Mouse (Mus musculus) layer of hippocampus, adult 8-10 months (tissue): ENCODE results near the gene Cc2d2a. TPM values are rescaled to one million over a fixed set of nuclear protein-coding genes. Genes with fewer than 3 reads are reported as not detected.

ENCODE experiments used
- total RNA-seq, 4 experiments: library from RNA; stranded (reverse); gene quantifications; 2 replicates each; pipeline ENCODE4 v1.2.4; 2022

Gene Cc2d2a
- total RNA-seq, 4 experiments from 2014 or later, result 19.5 to 26.2 (median 21.2) TPM

Other genes with a start within 250 kb of the Cc2d2a start
- gene C1qtnf7, start 146.8 kb upstream of the Cc2d2a start, total RNA-seq, result 1 to 10 TPM; 1.4 to 2.7 (median 1.9) TPM
- gene Bst1, start 156.5 kb downstream of the Cc2d2a start, total RNA-seq, result under 1 TPM in 1 of 4 experiments, not detected in 3; 0.37 TPM
- gene Fbxl5, start 159.3 kb downstream of the Cc2d2a start, total RNA-seq, result 100 to 1,000 TPM in 1 of 4 experiments, 10 to 100 TPM in 3; 80.2 to 102 (median 94.4) TPM
- 1 to 10 TPM; 4.5 to 5.9 (median 5.2) TPM for gene Cd38, start 206.2 kb downstream of the Cc2d2a start, total RNA-seq